Mouse (Mus musculus): ENCODE measurements around the gene Duoxa2.

DNA sequence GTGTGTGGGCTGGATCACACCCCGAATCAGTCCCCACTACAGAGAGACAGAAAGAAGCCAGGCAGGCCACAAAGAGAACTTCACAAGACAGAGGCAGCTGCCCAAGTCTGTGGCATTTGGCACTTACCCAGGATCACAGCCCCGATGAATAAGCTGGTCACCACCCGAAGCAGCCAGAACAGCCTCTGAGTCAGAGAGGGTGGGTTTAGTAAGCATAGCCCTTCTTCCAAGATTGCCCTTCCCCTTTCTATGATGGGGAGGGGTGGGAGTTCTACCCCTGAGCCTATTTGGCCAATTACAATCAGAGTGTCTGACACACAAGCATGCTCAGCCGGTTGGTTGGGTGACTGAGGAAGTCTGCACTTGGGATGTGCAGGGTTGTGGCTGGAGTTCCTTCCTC, 7.5 kb downstream of the Duoxa2 start:
- no peak for TF ChIP-seq CTCF (IDR thresholded peaks at IDR 0.05; ENCODE audit: extremely low read depth, insufficient read length, insufficient replicate concordance, low read depth, low read length)
- TF ChIP-seq POLR2A (IDR thresholded peaks at IDR 0.05; ENCODE audit: low read depth, low read length) = no peak
